Mouse (Mus musculus) heart, postnatal 10 days (tissue): ENCODE data around the gene Coa3. TPM values are rescaled to one million over a fixed set of nuclear protein-coding genes. Genes with fewer than 3 reads are reported as not detected.

Experiments used
- DNase-seq, 2 experiments: peaks; one replicate each; pipeline ENCODE4 v3.0.0; 2021
- intact Hi-C: fragments of 180-260 bp; cut with DNase I; formaldehyde crosslinking; loops from one replicate; pipeline ENCODE4 v1.15.1; 2025
- total RNA-seq, 2 experiments: library from RNA; stranded (reverse); gene quantifications; 2 replicates each; pipeline ENCODE4 v1.2.3; 2021

The Coa3 gene
- total RNA-seq, 2 experiments from 2014 or later: 84.2 to 92.6 TPM

DNA sequence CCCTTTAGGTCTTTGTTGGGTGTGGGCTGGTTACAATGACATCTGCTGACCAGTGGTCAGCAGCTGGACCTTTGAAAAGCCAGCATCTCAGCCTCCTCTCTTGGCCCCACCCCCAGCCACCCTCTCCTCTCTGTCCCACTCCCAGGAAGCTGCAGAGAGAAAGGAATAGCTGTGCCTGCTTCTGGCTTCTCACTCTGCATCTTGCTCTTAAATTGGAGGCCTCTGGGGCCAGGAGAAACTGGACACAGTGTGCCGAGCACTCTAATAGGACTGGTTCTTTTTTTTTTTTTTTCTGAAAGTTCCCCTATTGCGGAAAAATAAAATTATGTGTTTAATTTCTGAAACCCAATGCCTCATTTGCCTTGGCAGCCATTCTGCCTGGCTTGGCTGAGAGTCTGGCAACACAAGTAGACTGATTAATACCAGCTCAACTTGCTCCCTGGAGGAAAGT is 48.8 kb downstream of the Coa3 start:
- peak; percentile 64 to 65 for DNase-seq
- intact Hi-C loops: loop anchor here (2.0 kb wide), 1 partner anchor 17 kb away; the partner anchor contains the start of gene Ramp2

GRCm38 (mm10) chr11:101229361-101229900 is 49.5 kb downstream of the Coa3 start:
- peak; percentile 36 to 52 for DNase-seq
- intact Hi-C loops: no loop called here

Other genes with a start within 250 kb of the Coa3 start
- gene Naglu, start 209.1 kb downstream of the Coa3 start, total RNA-seq: 1 to 10 TPM; 9.9 to 10.0 TPM
- gene Hsd17b1, start 200.7 kb downstream of the Coa3 start, total RNA-seq: under 1 TPM in 1 of 2 experiments, not detected in 1; 0.45 TPM
- gene Coasy, start 196.5 kb downstream of the Coa3 start, total RNA-seq: 10 to 100 TPM; 18.7 to 21.4 TPM
- gene Mlx, start 191.8 kb downstream of the Coa3 start, total RNA-seq: 10 to 100 TPM; 14.1 to 18.1 TPM
- gene Psmc3ip, start 183.7 kb downstream of the Coa3 start, total RNA-seq: 1 to 10 TPM; 5.0 to 5.6 TPM
- 10 to 100 TPM; 37.6 to 41.6 TPM for gene Retreg3, start 159.2 kb downstream of the Coa3 start, total RNA-seq
- gene Tubg1, start 159.2 kb downstream of the Coa3 start, total RNA-seq: 10 to 100 TPM; 27.0 to 31.1 TPM
- gene Tubg2, start 123.2 kb downstream of the Coa3 start, total RNA-seq: 1 to 10 TPM; 3.4 to 3.5 TPM
- 1 to 10 TPM; 1.8 to 2.1 TPM for gene Cntnap1, start 108.6 kb downstream of the Coa3 start, total RNA-seq
- 10 to 100 TPM; 23.6 to 28.3 TPM for gene Plekhh3, start 107.8 kb downstream of the Coa3 start, total RNA-seq
- gene Ccr10, start 103.7 kb downstream of the Coa3 start, total RNA-seq: under 1 TPM; 0.14 to 0.20 TPM
- 10 to 100 TPM; 20.5 to 22.5 TPM for gene Ezh1, start 52.7 kb downstream of the Coa3 start, total RNA-seq
- 100 to 1,000 TPM; 146 to 180 TPM for gene Ramp2, start 33.1 kb downstream of the Coa3 start, total RNA-seq
- gene Vps25, start 25.4 kb downstream of the Coa3 start, total RNA-seq: 100 to 1,000 TPM in 1 of 2 experiments, 10 to 100 TPM in 1; 97.5 to 111 TPM
- gene Wnk4, start 18.5 kb downstream of the Coa3 start, total RNA-seq: 1 to 10 TPM; 5.7 to 7.6 TPM
- gene Cntd1, start 102 bp downstream of the Coa3 start, total RNA-seq: under 1 TPM; 0.14 to 0.57 TPM
- 100 to 1,000 TPM in 1 of 2 experiments, 10 to 100 TPM in 1; 94.3 to 109 TPM for gene Becn1, start 23.2 kb upstream of the Coa3 start, total RNA-seq
- gene Psme3, start 37.1 kb upstream of the Coa3 start, total RNA-seq: 10 to 100 TPM; 74.9 to 90.0 TPM
- 1 to 10 TPM; 2.5 to 3.1 TPM for gene Aoc2, start 45.9 kb upstream of the Coa3 start, total RNA-seq
- 10 to 100 TPM; 39.0 to 49.9 TPM for gene Aoc3, start 51.5 kb upstream of the Coa3 start, total RNA-seq
- not detected for gene G6pc, start 88.4 kb upstream of the Coa3 start, total RNA-seq
- 10 to 100 TPM; 17.9 to 19.2 TPM for gene Aarsd1, start 138.5 kb upstream of the Coa3 start, total RNA-seq
- gene Gm27029, start 145.7 kb upstream of the Coa3 start, total RNA-seq: 1 to 10 TPM; 4.3 to 6.1 TPM
- 10 to 100 TPM; 11.1 to 12.4 TPM for gene Rundc1, start 146.0 kb upstream of the Coa3 start, total RNA-seq
- gene Ptges3l, start 146.2 kb upstream of the Coa3 start, total RNA-seq: 10 to 100 TPM; 37.4 to 39.7 TPM
- 10 to 100 TPM; 63.3 to 68.3 TPM for gene Rpl27, start 163.2 kb upstream of the Coa3 start, total RNA-seq
- gene Ifi35, start 169.3 kb upstream of the Coa3 start, total RNA-seq: 10 to 100 TPM; 12.9 to 13.7 TPM
- 1 to 10 TPM; 6.5 to 8.4 TPM for gene Rnd2, start 185.9 kb upstream of the Coa3 start, total RNA-seq
- 10 to 100 TPM; 50.1 to 50.4 TPM for gene Vat1, start 187.1 kb upstream of the Coa3 start, total RNA-seq